Mouse (Mus musculus) CH12.LX (cell line): ENCODE measurements around the gene Lpar1.

Experiments used
- BHLHE40 ChIP-seq: IDR thresholded peaks from 2 replicates; pipeline ENCODE4 v1.6.1; 2011; ENCODE audit warnings: mild to moderate bottlenecking, low read depth, low read length, improper control_type of control experiment
- CTCF ChIP-seq, 2 experiments: IDR thresholded peaks in 1 of 2; conservative IDR thresholded peaks in 1 of 2; 2 replicates each; pipeline ENCODE4 v1.5.1; 2011 to 2012; ENCODE audit warnings: low read depth in 2 of 2, low read length in 2 of 2, improper control_type of control experiment in 1 of 2, inconsistent platforms in 1 of 2, mild to moderate bottlenecking in 1 of 2, moderate library complexity in 1 of 2
- HCFC1 ChIP-seq: IDR thresholded peaks from 2 replicates; pipeline ENCODE4 v1.6.1; 2012; ENCODE audit warnings: low read depth, mild to moderate bottlenecking, inconsistent platforms, low read length, improper control_type of control experiment
- POLR2A ChIP-seq: IDR thresholded peaks from 2 replicates; pipeline ENCODE4 v1.6.1; 2011; ENCODE audit warnings: low read depth, mild to moderate bottlenecking, improper control_type of control experiment, low read length

DNA sequence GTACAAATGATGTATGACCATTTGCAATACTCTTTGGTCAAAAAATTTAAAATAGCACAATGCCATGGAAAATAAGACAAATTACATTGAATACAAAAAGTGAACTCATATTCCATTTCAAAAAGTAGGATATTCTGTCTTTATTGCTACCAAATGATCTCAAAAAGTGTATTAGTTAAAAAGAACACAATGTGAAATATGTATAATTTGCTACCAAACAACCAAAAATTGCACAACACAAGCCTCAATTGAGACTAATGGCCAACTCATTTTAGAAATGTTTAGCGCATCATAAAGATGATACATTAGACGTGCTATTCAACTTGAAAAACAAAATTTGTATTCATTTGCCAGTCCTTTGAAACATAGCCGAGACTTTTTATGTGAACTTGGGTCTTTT, 104.9 kb downstream of the Lpar1 start:
- TF ChIP-seq HCFC1, result no peak
- TF ChIP-seq POLR2A, result no peak
- no peak for TF ChIP-seq BHLHE40
- no peak for TF ChIP-seq CTCF (conservative IDR thresholded peaks at IDR 0.05 in 1 of 2, IDR thresholded peaks at IDR 0.05 in 1 of 2; ENCODE audit: low read depth in 2 of 2, low read length in 2 of 2)
